Mouse (Mus musculus): ENCODE data around the gene Cep112.

The Cep112 gene

GRCm38 (mm10) chr11:108606836-108607235 lies 181.8 kb downstream of the Cep112 start:
- DNase-seq: no peak

- DNase-seq: no peak
Observed at GRCm38 (mm10) chr11:108620628-108621433, 195.8 kb downstream of the Cep112 start.

- no peak for DNase-seq
Observed at GRCm38 (mm10) chr11:108621434-108621901, 196.5 kb downstream of the Cep112 start.

- no peak for DNase-seq
Observed at GRCm38 (mm10) chr11:108625546-108626232, 200.7 kb downstream of the Cep112 start.

DNA sequence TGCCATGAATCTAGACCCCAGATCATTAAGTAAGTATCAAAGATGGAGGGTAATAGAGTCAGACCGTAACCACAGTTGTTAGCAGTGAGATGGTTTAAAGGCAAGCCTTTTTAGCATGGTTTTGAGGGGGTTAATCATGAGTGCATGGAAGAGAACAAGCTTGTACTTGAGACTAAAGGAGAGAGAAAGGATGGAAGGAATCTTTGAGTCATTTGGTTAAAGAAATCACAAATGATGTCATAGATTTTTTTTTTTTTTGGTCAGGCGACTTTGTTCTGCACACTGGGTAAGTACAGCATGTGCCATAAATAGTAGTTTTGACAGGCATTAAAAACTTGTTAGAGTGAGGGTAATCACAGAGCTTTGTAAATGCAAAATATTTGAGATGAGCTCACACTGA lies 212.8 kb downstream of the Cep112 start:
- no peak for DNase-seq

DNA sequence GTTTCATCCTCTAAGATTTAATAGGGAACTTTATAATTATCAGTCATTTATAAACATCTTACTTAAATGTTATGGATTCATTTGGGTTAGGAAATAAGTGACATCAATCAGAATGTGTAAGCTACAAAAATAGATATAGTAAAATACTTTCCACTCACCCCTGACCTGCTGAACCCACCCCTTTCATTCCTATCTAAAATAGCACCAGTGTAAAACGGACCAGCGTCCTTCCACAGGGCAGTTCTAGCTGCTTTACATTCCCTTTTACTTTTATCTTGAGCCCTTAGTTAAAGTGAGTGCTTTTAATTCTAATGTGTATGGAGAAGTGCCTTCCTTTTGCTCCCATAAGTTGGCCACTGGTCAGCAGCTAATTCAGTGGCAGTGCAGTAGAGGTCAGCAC lies 230.6 kb downstream of the Cep112 start:
- DNase-seq: no peak

DNA sequence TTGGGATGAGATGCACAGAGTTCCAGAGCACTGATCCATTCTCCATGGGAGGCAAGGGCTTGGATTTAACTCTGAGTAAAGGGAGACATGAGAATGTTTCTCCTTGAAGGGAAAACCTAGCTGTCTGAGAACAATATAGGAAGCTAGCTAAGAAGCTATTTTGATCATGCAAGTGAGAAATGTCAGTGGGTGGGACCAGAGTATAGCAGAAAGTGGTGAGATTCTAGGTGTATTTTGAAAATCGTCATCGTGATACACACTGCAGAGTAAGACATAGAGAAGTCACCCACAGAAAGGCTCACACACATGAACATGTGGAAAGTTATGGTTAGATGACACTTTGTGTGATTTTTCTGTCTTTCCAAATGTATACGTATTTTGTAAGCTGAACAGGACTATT lies 257.0 kb downstream of the Cep112 start:
- no peak for DNase-seq

GRCm38 (mm10) chr11:108696563-108696962 lies 271.6 kb downstream of the Cep112 start:
- no peak for DNase-seq

GRCm38 (mm10) chr11:108752301-108752700 lies 327.3 kb downstream of the Cep112 start:
- DNase-seq: peak; percentile 48

GRCm38 (mm10) chr11:108752765-108753164 lies 327.8 kb downstream of the Cep112 start:
- DNase-seq: no peak

- DNase-seq: no peak
Observed at GRCm38 (mm10) chr11:108753361-108754240, 328.6 kb downstream of the Cep112 start.

DNA sequence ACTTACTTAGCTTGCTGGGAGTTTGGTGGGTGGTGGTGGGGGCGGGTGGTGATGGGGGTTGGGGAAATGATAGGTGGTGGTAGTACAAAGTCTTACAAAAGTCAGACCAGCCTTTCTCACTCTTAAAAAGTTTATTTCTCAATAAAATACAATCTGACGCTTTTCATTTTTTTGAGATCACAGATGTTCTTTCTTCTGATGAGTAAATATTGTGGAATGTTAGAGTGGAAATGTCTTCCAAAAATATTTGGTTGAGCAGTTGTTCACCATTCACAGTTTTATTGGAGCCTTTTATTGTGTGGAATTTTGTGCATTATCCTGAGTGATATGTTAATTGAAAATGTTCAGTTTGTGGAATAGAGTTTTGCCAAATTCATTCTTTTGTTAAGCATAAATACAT lies 332.2 kb downstream of the Cep112 start:
- no peak for DNase-seq

- no peak for DNase-seq
Observed at GRCm38 (mm10) chr11:108757626-108758430, 332.8 kb downstream of the Cep112 start.

GRCm38 (mm10) chr11:108770064-108770463 lies 345.1 kb downstream of the Cep112 start:
- DNase-seq: no peak

GRCm38 (mm10) chr11:108774019-108774670 lies 349.2 kb downstream of the Cep112 start:
- DNase-seq: no peak

- no peak for DNase-seq
Observed at GRCm38 (mm10) chr11:108777158-108777557, 352.2 kb downstream of the Cep112 start.

GRCm38 (mm10) chr11:108780271-108781250 lies 355.6 kb downstream of the Cep112 start:
- no peak for DNase-seq

DNA sequence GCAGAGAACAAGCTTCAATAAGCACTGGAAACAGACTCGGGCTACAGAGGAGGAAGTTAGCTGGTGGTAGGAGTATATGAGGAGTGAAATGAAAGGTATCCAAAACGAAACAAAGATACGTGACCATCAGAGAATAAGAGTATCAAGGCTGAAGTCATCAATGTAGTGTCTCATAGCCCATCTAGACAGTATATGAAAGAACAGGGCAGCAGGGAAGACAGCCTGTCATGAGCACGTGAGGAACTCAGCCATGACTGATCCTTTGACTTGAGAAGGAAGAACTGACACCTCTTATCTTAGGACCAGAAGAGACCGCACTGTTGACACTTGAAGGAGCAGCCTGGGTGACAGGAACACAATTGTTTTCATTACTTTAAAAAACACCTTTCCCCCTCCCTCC lies 373.4 kb downstream of the Cep112 start:
- no peak for DNase-seq

DNA sequence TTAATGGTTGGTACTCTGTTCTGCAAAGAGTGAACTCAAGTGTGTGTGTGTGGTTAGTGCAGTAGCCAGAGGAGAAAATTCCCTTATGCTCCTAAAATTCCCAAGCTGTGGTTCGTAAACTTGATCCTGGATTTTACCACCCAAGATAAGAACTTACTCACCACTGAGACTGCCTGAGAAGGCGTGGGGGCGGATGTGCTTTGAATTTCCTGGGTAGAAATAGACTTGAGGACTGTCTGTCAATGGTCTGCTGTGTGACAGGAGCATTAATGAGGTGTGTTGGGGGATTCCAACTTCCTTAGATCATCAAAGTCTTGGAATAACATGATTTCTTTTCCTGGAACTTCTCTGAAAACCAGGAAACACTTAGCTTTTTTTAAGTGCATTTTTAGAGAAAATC lies 374.7 kb downstream of the Cep112 start:
- no peak for DNase-seq

GRCm38 (mm10) chr11:108804030-108804429 lies 379.0 kb downstream of the Cep112 start:
- DNase-seq: no peak

- DNase-seq: no peak
Observed at GRCm38 (mm10) chr11:108805947-108806346, 381.0 kb downstream of the Cep112 start.

All from cerebellum, adult 11-12 months (tissue).